Mouse (Mus musculus) mouse embryonic stem cell (cell line): ENCODE data around the gene Pex7.
"Not testable (repeated sequence)": the region's sequence is repeated elsewhere in the genome, so short reads cannot be mapped to it uniquely, and the experiment has no call there.

Experiments used
- in situ Hi-C, 2 experiments: fragments of 300-500 bp; cut with MboI; formaldehyde crosslinking; loops; 1 replicate in 1 of 2; 3 replicates in 1 of 2; pipeline ENCODE4 v1.14.3; 2019 to 2020; ENCODE audit warnings: low sequenced_read_pairs in 2 of 2, low pct_unique_long_range_greater_than_20kb in 1 of 2, mixed read lengths in 1 of 2; ENCODE audit not compliant: unreplicated experiment in 1 of 2

The Pex7 gene

DNA sequence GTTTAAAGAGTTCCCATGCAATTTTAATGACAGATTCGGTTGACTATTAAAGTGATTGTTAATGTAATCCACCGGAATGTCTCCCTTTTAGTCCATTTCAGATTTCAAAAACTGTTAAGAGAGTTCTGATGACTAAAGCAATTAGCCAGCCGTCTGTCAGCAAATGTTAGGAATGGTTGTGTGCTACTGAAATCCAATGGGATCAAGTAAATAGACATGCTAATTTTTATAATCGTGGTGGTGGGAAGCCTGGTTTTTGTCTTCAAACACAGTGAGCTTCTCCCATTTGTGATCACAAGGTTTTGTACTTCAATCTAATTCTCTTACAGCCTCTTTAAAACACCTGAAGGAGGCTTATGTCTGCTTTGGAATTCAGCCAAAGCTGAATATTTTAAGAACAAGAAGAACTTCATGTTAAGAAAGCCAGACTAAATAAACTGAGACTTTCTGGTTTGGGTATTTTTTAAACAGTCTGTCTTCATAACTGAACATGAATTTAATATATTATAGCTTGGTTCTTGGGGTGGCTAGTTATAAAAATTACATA is 28.4 kb upstream of the Pex7 start:
- in situ Hi-C loops: no loop called here

DNA sequence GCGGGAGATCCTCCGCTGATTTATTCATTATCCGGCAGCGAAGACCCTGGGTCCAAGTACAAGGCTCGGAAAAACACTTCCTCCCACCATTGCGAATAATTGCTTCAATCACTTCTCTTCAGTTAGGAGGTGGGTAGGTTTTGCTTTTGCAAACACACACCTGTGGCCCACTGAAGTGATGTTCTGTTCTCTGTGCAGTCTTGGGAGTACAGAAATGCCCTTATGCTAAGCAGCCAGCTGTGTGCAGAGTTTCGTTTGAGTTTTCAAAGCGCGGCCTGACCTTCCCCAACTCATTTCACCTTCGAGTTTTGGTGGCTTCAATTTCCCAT is 27.8 kb upstream of the Pex7 start:
- in situ Hi-C loops: no loop called here

DNA sequence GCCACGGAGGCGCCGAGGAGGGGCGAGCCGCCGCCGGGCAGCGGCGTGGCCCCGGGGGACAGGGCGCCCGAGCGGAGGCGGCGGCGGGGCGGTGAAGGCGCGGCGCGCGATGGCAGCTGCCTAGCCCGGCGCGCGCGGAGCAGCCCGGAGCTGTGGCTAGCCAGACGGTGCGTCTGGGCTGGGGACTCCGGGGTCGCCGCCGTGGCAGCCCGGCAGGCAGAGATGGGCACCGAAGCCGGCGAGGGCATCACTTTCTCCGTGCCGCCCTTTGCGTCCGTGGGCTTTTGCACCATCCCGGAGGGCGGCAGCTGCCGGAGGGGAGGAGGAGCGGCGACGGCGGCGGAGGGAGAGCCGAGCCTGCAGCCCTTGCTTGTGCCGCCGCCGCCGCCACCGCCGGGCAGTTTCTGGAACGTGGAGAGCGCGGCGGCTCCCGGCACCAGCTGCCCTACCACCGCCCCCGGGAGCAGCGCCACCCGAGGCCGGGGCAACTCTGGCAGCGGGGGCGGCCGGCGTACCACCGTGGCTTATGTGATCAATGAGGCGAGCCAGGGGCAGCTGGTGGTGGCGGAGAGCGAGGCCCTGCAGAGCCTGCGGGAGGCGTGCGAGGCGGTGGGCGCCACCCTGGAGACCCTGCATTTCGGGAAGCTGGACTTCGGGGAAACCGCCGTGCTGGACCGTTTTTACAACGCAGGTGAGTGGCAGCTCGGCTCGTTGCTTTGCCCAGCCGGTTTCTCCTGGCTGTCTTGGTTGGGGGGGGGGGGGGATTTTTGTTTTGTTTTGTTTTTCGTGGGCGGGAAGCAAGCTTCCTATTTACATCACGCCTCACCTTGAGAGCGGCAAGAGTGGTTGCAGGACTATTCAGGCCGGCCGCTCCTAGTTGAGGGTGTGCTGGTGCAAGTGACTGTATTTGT is 27.1 kb upstream of the Pex7 start, which contains the start of gene Map3k5:
Gene Map3k5 (plus strand): TSS at position 89 of the 911 bp plus-strand sequence.
- in situ Hi-C loops: no loop called here

DNA sequence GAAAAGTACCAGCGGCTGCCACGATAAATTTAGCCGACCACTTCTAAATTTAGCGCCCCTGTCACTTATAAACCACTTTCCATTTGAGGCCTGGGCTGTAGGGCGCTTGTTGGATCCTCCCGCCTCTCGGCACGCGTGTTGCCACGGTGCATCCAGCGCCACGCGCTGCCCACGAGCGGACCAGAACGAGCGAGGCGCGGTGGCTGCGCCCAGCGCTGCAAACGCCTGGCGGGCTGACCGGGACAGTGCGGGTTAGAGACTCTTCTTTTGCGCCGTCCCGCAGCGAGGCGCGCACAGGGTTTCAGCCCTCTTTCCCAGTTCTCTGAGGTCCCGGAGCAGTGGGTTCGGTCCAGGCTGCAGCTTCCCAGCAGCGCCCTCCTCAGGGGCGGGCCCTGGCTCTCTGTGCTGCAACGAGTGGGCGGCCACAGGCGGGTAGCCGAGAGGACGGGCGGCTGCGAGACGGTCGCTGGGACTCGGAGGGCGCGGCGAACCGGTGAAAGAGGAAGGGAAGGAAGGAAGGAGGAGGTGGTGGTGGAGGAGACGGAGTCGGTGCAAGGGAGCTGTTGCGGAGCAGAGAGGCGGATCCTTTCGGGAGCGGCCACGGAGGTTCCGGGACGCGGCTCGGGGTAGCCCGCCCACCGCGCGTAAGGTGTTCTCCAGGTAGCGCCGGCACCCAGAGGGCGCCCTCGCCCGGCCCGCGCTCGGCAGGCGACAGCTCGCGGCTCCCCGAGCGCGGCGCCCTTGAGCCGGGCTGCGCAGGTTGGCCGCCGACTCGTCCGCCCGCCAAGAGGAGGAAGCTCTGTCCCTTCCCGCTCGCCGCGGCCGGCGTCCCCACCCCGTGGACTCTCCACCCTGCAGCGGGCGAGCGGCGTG is 26.3 kb upstream of the Pex7 start:
- in situ Hi-C loops: no loop called here

DNA sequence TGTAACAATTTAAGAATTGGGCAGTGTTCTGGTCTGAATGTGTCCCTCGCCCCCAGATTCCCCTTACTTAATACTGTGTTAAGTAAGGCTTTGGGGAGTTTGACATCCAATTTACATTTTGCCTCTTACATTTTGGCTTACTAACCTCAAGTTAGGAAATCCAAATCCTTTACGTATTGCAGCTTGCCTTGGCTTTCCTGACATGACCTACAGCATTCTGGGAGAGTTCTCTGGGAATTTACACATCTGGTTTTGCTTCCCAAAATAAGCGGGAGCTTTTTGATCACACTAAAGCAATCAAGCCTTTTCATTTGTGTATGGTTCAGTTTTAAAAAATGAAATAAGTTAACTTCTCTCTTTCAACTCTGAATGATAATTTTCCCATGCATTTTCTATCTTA is 25.5 kb upstream of the Pex7 start:
- in situ Hi-C loops: no loop called here

DNA sequence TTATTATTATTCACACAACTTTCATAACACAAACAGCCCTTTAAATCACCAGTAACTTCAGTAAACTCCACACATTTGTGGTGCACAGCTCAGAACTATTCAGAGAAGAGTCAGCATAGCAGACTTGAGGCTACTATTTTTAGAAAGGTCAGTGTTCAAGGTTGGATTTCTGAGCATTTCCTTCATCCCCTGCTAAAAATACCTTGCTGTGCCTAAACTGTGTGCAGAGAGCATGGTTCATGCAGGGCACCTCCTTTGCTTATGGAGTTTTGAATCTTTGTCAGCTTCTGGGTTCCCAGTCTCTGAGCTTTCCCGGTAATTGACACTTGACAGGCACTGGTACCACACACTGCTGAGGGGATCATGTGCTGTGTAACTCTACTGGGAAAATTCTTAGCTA is 20.7 kb upstream of the Pex7 start:
- in situ Hi-C loops: no loop called here

DNA sequence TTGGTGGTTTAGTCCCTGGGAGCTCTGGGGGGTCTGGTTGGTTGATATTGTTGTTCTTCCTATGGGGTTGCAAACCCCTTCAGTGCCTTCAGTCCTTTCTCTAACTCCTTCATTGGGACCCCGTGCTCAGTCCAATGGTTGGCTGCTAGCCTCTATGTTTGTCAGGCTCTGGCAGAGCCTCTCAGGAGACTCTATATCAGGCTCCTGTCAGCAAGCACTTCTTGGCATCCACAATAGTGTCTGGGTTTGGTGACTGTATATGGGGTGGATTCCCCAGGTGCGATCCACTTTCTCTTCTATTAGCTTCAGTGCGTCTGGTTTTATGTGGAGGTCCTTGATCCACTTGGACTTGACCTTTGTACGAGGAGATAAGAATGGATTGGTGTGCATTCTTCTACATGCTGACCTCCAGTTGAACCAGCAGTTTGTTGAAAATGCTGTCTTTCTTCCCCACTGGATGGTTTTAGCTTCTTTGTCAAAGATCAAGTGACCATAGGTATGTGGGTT is 19.0 kb upstream of the Pex7 start:
- in situ Hi-C loops: not testable (repeated sequence)

DNA sequence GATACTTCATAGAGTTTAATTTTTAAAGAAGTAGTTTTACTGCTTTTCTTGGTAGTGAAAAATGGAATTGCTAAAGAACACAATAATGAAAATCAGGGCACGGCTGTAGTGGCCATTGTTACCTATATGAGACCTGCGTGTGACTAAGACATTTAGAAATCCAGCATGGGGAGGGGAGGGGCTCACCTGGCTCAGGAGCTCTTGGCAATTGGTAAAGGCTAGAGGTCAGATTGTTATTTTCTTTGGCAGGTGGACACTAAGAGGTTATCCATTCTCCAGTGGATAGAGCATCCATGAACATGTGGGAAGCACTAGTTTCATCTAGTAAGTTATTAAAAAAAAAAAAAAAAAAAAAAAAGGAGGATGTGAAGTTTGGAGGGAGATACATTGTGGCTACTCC is 16.8 kb upstream of the Pex7 start:
- in situ Hi-C loops: no loop called here

DNA sequence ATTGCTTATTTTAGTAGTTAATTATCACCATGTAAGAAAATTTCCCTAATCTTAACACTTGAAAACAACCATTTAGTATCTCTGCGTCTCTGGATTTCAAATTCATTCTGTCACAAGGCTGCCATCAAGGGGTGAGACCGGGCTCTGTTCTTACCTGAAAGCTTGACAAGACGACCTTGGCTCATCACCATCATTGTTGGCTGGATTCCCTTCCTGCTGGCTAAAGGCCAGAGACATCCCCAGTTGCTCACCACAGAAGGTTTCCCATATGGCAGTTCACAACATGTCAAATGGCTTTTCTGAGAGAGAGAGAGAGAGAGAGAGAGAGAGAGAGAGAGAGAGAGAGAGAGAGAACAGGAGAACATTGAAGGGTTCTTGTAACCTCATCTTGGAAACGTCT is 14.9 kb upstream of the Pex7 start:
- in situ Hi-C loops: no loop called here

DNA sequence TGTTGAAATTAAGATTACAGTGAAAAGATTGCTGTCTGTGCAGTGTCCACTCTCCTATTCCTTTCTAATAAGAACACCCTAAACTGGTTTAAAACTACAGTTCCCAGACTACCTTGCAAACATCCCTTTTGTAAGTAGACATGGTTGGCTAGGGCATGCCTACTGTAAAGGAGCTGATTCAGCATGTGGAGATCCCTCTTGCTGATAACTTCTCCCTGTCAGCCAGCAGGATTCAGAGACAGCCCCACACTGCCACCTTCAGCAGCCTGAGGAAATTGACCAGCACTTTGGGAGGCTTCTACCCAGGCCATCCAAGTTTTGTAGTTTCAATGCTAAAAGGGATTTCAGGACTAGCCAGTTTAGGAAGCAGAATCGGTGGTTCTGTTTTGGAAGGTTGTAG is 7.8 kb upstream of the Pex7 start:
- in situ Hi-C loops: no loop called here

DNA sequence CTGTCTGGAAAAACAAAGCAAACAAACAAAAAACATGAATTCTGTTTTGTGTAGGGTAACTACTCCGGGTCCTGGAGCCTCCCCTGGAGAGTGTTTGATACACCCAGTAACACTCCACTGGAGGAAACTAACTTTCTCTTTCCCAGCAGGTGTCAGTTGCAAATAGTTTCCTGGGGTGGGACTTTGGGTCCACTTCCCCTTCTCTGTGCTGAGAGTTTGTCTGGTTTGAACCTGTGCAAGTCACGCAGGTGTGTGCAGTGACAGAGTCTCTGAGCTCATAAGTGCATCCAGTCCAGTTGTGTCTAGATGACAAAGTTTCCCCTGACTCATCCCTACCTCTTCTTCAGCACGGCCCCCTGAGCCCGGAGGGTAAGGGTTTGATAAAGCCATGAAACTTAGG is 6.3 kb upstream of the Pex7 start:
- in situ Hi-C loops: no loop called here

DNA sequence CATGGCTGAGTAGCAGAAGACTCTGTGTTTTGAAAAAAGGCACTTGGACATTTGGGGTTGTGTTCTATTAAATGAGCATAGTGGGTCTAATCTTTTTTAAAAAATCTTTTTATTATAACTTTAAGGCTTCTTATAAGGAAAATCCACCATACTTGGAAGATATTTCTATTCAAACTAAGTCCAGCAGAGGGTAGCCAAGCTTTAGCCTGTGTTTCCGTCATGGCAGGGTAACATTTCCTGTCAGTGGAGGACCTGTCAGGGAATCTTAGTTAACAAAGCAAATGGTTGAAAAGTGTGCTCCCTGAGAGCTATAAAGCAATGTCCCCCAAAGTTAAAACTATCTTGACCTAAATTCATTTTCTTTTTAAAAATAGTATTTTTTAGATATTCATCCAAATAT is 4.1 kb upstream of the Pex7 start:
- in situ Hi-C loops: no loop called here

DNA sequence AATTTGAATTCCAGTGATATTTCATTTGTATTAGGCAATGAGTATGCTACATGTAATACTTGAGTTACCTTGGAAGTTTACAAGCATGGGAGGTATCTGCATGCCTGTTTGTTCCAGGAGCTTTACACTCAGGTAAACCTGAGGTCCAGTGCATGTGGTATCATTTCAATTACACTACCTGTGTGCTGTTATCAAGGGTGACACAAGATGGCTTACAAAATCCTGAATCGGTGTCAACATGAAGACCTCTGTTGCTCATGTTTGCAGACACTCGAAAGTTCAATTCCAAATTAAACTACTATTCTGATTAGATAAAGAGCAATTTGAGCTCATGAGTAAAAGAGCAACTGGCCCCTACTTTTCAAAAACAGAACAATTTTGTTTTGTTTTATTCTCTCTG is 3.0 kb upstream of the Pex7 start:
- in situ Hi-C loops: no loop called here

DNA sequence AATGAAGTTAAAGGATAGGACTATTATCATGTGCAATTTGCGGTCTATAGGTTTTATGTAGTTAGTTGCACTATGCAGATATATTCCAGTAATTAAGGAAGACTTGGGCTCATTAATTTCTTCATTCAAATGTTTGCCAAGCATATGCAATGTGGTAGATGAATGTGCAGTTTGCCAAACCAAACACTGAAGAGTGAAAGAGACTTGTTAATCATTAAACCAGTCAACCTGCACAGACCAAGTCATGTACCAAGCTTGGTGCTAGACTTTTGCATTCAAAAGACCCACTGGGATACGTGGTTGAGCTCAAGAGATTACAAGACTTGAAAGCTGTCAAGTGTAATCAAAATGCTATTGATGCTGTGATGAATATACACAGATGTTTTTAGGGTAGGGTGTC is 587 bp upstream of the Pex7 start:
- in situ Hi-C loops: no loop called here

DNA sequence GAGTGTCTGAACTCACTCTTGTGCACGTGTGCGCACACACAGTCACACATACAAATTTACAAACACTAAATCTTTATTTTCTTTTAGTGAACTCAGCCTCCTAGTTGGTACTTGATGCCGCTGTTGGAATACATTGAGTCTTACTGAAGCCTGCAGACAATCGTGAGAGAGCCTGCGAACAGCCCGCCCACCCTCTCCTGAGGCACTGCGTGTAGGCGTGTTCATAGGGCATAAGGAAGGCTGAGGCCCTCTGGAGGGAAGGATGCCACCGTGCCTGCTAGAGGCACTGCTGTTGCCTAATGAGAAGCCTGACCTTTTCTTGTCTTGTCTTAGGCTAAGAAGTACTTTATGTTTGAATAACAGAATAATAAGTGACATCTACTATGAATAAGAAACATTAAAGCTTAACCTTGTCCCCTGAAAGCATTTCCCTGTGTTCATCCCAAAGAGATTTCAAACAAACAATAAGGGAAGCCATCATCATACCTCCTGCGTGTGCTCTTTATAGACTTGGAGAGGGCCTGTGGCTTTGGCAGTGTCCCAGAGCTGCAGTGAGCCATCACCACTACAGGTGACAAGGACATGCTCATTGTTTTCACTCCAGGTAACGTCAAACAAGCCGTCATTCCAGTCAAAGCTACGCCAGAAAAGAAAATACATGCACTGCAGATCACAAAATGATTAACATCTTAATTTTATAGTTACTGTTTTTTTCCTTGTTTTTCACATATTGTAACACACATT is 3.2 kb downstream of the Pex7 start:
- in situ Hi-C loops: no loop called here

DNA sequence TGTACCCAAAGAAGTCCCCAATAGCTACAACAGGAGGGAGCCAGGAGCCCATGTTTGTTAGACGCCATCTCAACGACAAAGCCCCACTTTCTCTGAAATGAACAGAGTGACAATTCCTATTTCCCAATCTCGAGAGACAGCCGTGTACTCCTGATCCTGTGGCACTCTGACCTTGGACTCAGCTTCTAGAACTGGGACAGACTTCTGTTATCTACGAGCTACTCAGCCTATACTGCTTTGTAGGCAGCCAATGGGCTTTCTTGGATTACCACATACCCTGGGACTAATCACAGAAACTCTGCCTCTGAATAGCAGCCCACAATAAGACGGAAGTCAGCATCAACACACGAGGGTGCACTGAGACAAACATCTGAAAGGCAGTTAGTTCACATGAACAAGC is 5.5 kb downstream of the Pex7 start:
- in situ Hi-C loops: no loop called here

DNA sequence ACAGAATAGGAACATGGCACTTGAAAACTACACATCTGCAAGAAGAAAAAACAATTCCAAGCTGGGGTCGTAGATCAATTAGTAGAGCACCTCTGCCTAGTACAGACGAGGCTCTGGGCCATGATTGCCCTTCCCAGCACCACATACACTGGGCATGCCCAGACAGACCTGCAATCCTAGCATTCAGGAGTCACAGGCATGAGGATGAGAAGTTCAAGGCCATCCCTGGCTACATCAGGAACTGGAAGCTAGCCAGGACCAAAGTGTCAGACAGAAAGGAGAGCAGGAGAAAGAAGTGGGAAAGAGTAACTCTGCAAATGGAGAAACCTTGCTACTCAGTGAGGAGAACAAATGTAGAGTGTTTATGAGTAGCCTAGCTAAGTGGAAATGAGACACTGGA is 7.3 kb downstream of the Pex7 start:
- in situ Hi-C loops: no loop called here

DNA sequence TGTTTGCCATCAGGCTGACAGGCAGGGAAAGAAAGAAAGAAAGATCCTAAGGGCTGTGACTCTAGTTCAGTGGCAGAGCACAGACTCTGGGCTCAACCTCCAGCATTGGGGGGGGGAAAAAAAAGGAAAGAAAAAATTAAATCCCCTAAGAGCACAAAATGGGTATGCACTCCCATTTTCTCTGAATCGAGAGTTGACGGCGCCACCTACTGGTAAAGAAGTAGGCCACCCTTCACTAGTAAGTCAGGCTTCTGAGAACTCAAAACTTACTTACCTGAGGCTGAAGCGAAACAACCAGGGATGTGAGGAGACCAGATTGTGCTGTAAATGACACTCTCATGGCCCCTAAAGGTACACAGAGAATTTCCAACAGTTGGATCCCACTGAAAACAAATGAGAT is 13.5 kb downstream of the Pex7 start:
- in situ Hi-C loops: loop anchor here (10.0 kb wide), 2 partner anchors 179 to 189 kb away; partner anchors contain the start of gene Il20ra (in 1 of the 2)
